Mouse (Mus musculus) hindbrain, embryonic 14.5 days (tissue): Measurements from ENCODE around the gene H1foo. TPM values are rescaled to one million over a fixed set of nuclear protein-coding genes. Genes with fewer than 3 reads are reported as not detected.

Experiments
- ATAC-seq: fragments of 200-750 bp; cut with Nextera tagmentation; 2 replicates; pipeline ENCODE4 v1.8.0; 2017; ENCODE audit warnings: moderate number of reproducible peaks, mild to moderate bottlenecking, moderate TSS enrichment, moderate library complexity; ENCODE audit not compliant: low FRiP score
- DNase-seq: peaks from one replicate; pipeline ENCODE4 v3.0.0-alpha.2; 2015; ENCODE audit warnings: low spot score
- H3K27ac ChIP-seq: fragments of 300-500 bp; sonication (generic); 2 replicates; pipeline ENCODE4 v1.5.1; 2014; ENCODE audit warnings: mild to moderate bottlenecking, moderate library complexity
- H3K27me3 ChIP-seq: fragments of 300-500 bp; sonication (generic); 2 replicates; pipeline ENCODE4 v1.6.1; 2014; ENCODE audit warnings: mild to moderate bottlenecking, low read length, mixed read lengths; ENCODE audit not compliant: control insufficient read depth, insufficient read depth
- H3K36me3 ChIP-seq: fragments of 300-500 bp; sonication (generic); replicated peaks from 2 replicates; pipeline ENCODE4 v1.6.1; 2014; ENCODE audit not compliant: control insufficient read depth, insufficient read depth
- H3K4me1 ChIP-seq: fragments of 300-500 bp; sonication (generic); replicated peaks from 2 replicates; pipeline ENCODE4 v1.6.1; 2014; ENCODE audit warnings: antibody characterized with exemption, low read length, mixed read lengths; ENCODE audit not compliant: control insufficient read depth, insufficient read depth
- H3K4me2 ChIP-seq: fragments of 300-500 bp; sonication (generic); replicated peaks from 2 replicates; pipeline ENCODE4 v1.6.1; 2014; ENCODE audit warnings: mild to moderate bottlenecking, moderate library complexity
- H3K4me3 ChIP-seq: fragments of 300-500 bp; sonication (generic); replicated peaks from 2 replicates; pipeline ENCODE4 v1.5.1; 2014; ENCODE audit warnings: mild to moderate bottlenecking, low read length
- H3K9ac ChIP-seq: fragments of 300-500 bp; sonication (generic); 2 replicates; pipeline ENCODE4 v1.6.1; 2014
- H3K9me3 ChIP-seq: fragments of 300-500 bp; sonication (generic); 2 replicates; pipeline ENCODE4 v1.6.1; 2016; ENCODE audit warnings: low read length; ENCODE audit not compliant: control insufficient read depth
- WGBS: fragments of 180-500 bp; shearing (Covaris S2); extraction: QIAGEN DNeasy Blood & Tissue Kit; methylation state at CpG from one replicate; pipeline ENCODE4 v1.1.7; 2014; 5-methylcytosine and 5-hydroxymethylcytosine counted together
- polyA plus RNA-seq: library from polyadenylated mRNA; unstranded; fragments of >200 nt; fragmentation: Nextera tagmentation; extraction: Ambion mirVana; gene quantifications from 2 replicates; pipeline ENCODE4 v1.2.1, GENCODE M21; 2014

H1foo gene
- polyA plus RNA-seq, 1 experiment from 2014 or later, result not detected

- no peak for ATAC-seq
- 95% methylated on average over 1 of the region's 1 CpGs for WGBS
- no peaks in the 10 kb centered on the region for H3K9me3 ChIP-seq
Measured at GRCm38 (mm10) chr6:115918615-115919014, 26.1 kb upstream of the H1foo start.

GRCm38 (mm10) chr6:115919876-115920275 lies 24.9 kb upstream of the H1foo start:
- ATAC-seq (no peak), DNase-seq (no peak)
- H3K27ac ChIP-seq, result no peak overlapping the region
- H3K9me3 ChIP-seq, result no peaks in the 10 kb centered on the region
- H3K36me3 ChIP-seq, result no peaks in the 10 kb centered on the region
- 95% methylated on average over 5 of the region's 5 CpGs for WGBS
- H3K27me3 ChIP-seq, result no peaks in the 10 kb centered on the region
- H3K4me2 ChIP-seq, result no peak overlapping the region
- no peaks in the 10 kb centered on the region for H3K4me1 ChIP-seq
- H3K9ac ChIP-seq, result no peak overlapping the region
- H3K4me3 ChIP-seq, result no peak overlapping the region

More at GRCm38 (mm10) chr6:115918615-115919014, 26.1 kb upstream of the H1foo start:
- Histone ChIP-seq H3K27me3 (no peaks in the 10 kb centered on the region), H3K27ac (no peak overlapping the region), H3K4me3 (no peak overlapping the region), H3K9ac (no peak overlapping the region), H3K36me3 (no peaks in the 10 kb centered on the region), H3K4me2 (no peak overlapping the region), H3K4me1 (0 out of 2 replicates have a peak, but pooled peaks cover 6% of the 10 kb centered on the region)
- no peak for DNase-seq

DNA sequence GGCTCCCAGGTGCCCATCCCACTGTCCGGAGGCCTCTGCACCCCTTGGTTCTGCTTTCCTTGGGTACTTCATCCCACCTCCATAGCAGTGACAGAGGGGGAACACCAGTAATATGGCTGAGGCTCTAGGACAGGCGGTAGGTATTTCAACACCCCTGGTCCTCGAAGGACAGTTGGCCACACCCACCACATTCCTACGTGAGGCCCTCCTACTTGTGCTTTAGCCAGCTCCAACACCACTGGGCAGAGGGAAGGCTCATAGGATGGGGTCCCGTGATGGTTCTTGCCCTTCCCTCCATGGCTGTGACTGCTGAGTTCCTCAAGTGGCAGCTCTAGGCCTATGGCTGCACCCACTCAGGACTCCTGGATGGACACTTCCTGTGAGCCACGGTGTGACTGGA lies 19.9 kb upstream of the H1foo start:
- H3K27ac ChIP-seq, result no peak overlapping the region
- no peaks in the 10 kb centered on the region for H3K9me3 ChIP-seq
- H3K4me2 ChIP-seq, result no peak overlapping the region
- H3K27me3 ChIP-seq, result no peaks in the 10 kb centered on the region
- no peak overlapping the region for H3K9ac ChIP-seq
- no peak for DNase-seq
- 56% methylated on average over 6 of the region's 6 CpGs for WGBS
- H3K36me3 ChIP-seq, result no peaks in the 10 kb centered on the region
- no peak overlapping the region for H3K4me3 ChIP-seq
- no peak for ATAC-seq
- 0 out of 2 replicates have a peak, but pooled peaks cover 6% of the 10 kb centered on the region for H3K4me1 ChIP-seq

- Histone ChIP-seq H3K4me3 (no peak overlapping the region), H3K9ac (no peak overlapping the region), H3K9me3 (no peaks in the 10 kb centered on the region), H3K36me3 (no peaks in the 10 kb centered on the region), H3K4me2 (no peak overlapping the region), H3K4me1 (0 out of 2 replicates have a peak, but pooled peaks cover 6% of the 10 kb centered on the region), H3K27ac (0 out of 2 replicates have a peak overlapping the region, but pooled peaks have one; percentile 9), H3K27me3 (no peaks in the 10 kb centered on the region)
- WGBS, result 66% methylated on average over 10 of the region's 10 CpGs
- ATAC-seq (no peak), DNase-seq (no peak)
Measured at GRCm38 (mm10) chr6:115926416-115926815, 18.3 kb upstream of the H1foo start.

- no peak for DNase-seq
- 56% methylated on average over 10 of the region's 10 CpGs for WGBS
- H3K4me2 ChIP-seq, result no peak overlapping the region
- no peaks in the 10 kb centered on the region for H3K9me3 ChIP-seq
- H3K27me3 ChIP-seq, result no peaks in the 10 kb centered on the region
- H3K4me1 ChIP-seq, result 0 out of 2 replicates have a peak, but pooled peaks cover 6% of the 10 kb centered on the region
- H3K4me3 ChIP-seq, result no peak overlapping the region
- H3K27ac ChIP-seq, result peak overlapping the region; percentile 52; the same call in 1 of the 2 replicates
- no peaks in the 10 kb centered on the region for H3K36me3 ChIP-seq
- ATAC-seq, result 0 out of 2 replicates have a peak, but pooled peaks have one; percentile 28
- no peak overlapping the region for H3K9ac ChIP-seq
Measured at GRCm38 (mm10) chr6:115927292-115928242, 17.2 kb upstream of the H1foo start.

GRCm38 (mm10) chr6:115930018-115930417 lies 14.7 kb upstream of the H1foo start:
- Histone ChIP-seq H3K27ac (no peak overlapping the region), H3K4me1 (0 out of 2 replicates have a peak, but pooled peaks cover 6% of the 10 kb centered on the region), H3K4me2 (no peak overlapping the region), H3K4me3 (no peak overlapping the region), H3K36me3 (no peaks in the 10 kb centered on the region), H3K9me3 (no peaks in the 10 kb centered on the region), H3K27me3 (no peaks in the 10 kb centered on the region), H3K9ac (no peak overlapping the region)
- 62% methylated on average over 5 of the region's 5 CpGs for WGBS
- no peak for ATAC-seq
- DNase-seq, result no peak

DNA sequence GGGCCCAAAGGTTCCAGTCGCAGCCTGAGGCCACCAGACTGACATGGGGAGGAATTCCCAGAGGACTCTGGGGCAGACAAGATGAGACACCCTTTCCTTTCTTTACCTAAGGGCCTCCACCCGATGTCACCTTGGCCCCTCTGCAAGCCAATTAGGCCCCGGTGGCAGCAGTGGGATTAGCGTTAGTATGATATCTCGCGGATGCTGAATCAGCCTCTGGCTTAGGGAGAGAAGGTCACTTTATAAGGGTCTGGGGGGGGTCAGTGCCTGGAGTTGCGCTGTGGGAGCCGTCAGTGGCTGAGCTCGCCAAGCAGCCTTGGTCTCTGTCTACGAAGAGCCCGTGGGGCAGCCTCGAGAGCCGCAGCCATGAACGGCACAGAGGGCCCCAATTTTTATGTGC lies 13.1 kb upstream of the H1foo start, which contains the start of gene Rho:
Rho (plus strand) TSS at position 110 of the 400 bp plus-strand sequence.
- DNase-seq, result no peak

GRCm38 (mm10) chr6:115932391-115932790 lies 12.3 kb upstream of the H1foo start:
- no peak for DNase-seq
- Histone ChIP-seq H3K27me3 (no peaks in the 10 kb centered on the region), H3K4me3 (no peak overlapping the region), H3K4me2 (no peak overlapping the region), H3K4me1 (no peaks in the 10 kb centered on the region), H3K27ac (no peak overlapping the region), H3K9ac (no peak overlapping the region), H3K36me3 (no peaks in the 10 kb centered on the region), H3K9me3 (no peaks in the 10 kb centered on the region)
- 94% methylated on average over 3 of the region's 3 CpGs for WGBS
- ATAC-seq, result no peak

More for the DNA sequence above, 13.1 kb upstream of the H1foo start, which contains the start of gene Rho:
- 81% methylated on average over 11 of the region's 14 CpGs for WGBS
- H3K27ac ChIP-seq, result no peak within 1 kb of the TSS
- H3K27me3 ChIP-seq, result no peaks in the 10 kb centered on the region
- no peak for ATAC-seq
- H3K4me3 ChIP-seq, result no peak within 1 kb of the TSS
- no peaks in the 10 kb centered on the region for H3K9me3 ChIP-seq
- H3K36me3 ChIP-seq, result no peaks in the 10 kb centered on the region
- H3K4me2 ChIP-seq, result no peak within 1 kb of the TSS
- no peak within 1 kb of the TSS for H3K9ac ChIP-seq
- H3K4me1 ChIP-seq, result 0 out of 2 replicates have a peak, but pooled peaks cover 4% of the 10 kb centered on the region

GRCm38 (mm10) chr6:115935544-115935943 lies 9.2 kb upstream of the H1foo start:
- H3K9me3 ChIP-seq, result peaks cover 8% of the 10 kb centered on the region; the same call in 1 of the 2 replicates
- H3K9ac ChIP-seq, result no peak overlapping the region
- ATAC-seq, result no peak
- no peak overlapping the region for H3K4me3 ChIP-seq
- H3K4me1 ChIP-seq, result no peaks in the 10 kb centered on the region
- no peak overlapping the region for H3K27ac ChIP-seq
- no peak overlapping the region for H3K4me2 ChIP-seq
- no peaks in the 10 kb centered on the region for H3K27me3 ChIP-seq
- DNase-seq, result no peak
- no peaks in the 10 kb centered on the region for H3K36me3 ChIP-seq
- 86% methylated on average over 8 of the region's 8 CpGs for WGBS
